Mouse (Mus musculus) lung, adult 18-20 months (tissue): Measurements from ENCODE around the gene Gprc5d.

Experiments used
- DNase-seq, 2 experiments: peaks; one replicate each; pipeline ENCODE4 v3.0.0; 2022; ENCODE audit warnings: mixed read lengths in 2 of 2

Gene Gprc5d

DNA sequence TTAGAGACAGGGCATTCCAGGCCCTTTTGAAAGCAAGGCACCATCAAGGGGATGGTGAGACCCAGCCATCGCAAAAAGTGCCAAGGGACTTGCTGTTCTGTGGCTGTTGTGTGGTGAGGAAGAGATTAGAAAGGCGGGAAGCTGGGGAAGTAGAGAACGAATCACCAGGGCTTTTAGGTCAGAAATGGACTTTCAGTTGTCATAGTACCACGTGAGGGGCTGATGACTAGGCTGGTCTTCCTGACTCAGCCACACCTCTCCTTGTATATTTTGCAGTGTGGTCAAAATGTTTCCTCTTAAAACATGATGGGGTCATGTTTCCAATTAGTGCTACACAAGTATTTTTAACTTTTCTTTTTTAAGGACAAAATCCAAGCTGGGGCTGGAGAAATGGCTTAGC is 17.7 kb upstream of the Gprc5d start:
- no peak for DNase-seq

GRCm38 (mm10) chr6:135133486-135133885 is 15.4 kb upstream of the Gprc5d start:
- no peak for DNase-seq

- no peak for DNase-seq
These were observed 15.0 kb upstream of the Gprc5d start for GRCm38 (mm10) chr6:135133086-135133485.

DNA sequence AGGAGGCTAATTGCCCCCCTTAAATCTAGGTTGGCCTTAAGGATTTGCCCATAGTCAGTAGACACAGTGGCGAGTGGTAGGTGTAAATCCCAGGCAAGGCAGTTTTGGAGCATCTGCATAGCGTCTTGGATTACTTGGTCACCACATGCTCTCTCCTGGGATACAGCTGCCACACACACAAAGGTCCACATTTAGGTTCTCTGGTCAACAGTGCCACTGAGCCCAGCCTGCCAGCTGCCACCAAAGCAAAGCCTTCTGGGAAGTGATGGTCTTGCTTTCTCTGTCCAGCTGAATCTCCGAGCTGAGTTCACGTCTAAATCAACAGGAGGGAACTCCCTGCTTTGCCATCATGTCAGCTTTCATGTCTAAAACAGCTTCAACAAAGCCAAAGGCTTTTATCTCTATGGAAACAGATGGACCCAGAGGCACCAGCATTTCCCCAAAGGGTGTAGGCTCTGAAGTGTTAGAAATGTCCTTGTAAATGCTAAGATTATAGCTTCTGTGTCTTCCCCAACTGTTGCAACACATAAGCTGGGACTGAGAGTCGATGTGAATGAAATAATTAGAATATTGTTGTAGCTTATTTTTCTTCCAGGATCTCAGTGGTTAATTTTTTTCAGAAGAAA is 6.8 kb upstream of the Gprc5d start:
- no peak for DNase-seq

DNA sequence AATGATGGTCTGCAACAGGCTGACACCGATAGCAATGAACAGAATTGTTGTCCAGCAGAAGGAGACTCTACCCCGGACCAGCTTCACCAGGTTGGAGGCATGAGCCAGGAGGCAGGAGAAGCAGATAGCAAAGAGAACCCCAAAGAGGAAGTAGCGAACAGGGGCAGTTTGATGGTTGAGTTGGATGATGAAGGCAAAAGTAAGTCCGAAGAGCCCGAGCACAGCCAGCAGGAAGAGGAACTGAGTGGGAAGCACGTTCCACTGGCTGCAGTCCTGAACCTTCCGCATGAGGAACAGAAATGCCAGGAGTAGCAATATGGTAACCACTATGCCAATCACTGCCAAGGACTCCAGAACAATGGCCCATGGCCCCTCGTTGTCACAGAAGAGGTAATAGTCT is 1.6 kb downstream of the Gprc5d start:
- no peak for DNase-seq

- no peak for DNase-seq
These were observed 5.0 kb downstream of the Gprc5d start for GRCm38 (mm10) chr6:135113114-135113436.

DNA sequence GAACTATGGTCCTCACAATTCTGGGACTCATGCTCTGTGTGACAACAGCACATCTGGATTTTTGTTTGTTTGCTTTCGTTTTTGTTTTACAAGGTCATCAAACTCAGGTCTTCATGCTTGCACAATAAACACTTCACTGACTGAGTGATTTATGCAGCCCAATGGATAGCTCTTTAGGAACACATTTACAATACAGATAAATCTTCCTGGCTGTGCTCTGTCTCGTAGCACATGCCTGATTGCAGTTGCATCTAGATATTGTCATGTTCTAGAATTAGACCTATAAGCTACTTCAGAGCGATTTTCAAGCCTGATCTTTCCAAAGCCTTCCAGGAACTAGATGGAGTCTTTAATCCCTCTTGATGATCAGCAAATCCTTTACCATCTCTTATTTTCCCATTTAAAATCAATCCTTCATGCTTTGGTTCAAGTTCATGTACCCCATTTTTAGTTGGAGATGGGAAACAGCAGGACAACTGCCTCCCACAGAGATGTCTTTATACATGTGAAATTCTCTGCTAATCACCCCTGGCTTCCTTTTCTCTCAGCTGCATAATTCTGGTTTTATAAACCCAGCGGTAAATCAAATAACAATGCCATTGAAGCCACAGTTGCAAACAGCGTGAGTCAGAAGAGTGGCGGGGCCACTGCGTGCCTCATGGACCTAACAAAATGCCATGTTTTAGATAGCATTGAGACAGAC is 5.5 kb downstream of the Gprc5d start:
- DNase-seq, result no peak

- DNase-seq, result no peak
These were observed 11.1 kb downstream of the Gprc5d start for GRCm38 (mm10) chr6:135107014-135107413.

GRCm38 (mm10) chr6:135102736-135103303 is 15.3 kb downstream of the Gprc5d start:
- DNase-seq, result no peak

DNA sequence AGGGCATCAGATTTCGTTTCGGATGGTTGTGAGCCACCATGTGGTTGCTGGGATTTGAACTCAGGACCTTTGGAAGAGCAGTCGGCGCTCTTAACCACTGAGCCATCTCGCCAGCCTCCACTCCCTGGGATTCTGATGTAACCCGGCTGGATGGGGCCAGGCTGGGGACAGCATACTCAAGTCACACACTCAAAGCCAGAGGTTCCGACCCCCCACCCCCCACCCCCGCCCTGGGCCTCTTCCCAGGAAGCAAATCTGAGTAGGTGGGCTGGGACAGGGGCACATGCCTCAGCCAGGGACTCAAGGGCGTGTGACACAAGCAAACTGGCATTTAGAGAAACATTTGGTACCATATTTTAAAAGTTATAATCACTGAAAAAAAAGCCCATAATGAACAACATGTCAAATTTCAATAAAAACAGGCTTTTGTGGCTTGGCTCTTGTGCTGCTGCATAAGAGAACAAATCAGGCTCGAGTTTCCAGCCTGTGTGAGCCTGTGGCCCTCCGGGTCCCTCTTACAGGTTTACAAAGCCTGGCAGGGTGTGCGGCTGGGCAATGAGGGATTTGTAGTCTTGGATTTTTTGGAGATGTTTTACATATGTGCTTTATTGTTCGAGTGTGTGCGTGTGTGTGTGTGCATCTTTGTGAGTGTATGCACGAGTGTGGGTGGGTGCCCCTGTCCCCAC is 17.2 kb downstream of the Gprc5d start:
- no peak for DNase-seq

DNA sequence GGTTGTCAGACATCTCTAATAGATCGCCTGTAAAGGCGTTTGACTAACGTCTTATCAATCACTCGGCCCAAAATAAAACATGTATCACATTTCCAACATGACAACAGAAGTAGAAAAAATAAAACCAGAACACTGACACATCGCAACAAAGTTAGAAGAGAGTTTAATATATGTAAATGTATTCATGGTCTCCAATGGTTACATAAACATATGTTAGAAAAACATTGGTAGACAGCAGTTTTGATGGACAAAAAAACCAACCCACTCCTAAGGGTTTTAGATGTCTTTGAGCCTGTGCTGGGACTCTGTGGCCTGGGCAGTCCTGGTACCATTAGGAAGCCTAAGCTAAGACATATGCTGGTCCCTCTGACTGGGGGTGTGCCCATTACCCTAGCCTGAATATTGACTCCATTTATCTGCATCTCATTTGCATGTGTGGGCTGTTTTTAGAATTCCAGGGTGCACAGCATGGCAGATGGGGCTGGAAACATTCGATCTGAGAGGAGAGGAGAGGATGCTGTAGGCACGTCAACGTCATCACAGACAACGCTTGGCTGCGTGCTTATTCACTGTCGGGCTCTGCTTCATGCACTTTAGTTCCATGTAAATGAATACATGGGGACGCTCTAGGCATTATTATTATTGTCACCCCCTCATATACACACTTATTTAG is 25.1 kb downstream of the Gprc5d start:
- DNase-seq, result no peak

- DNase-seq, result no peak
These were observed 27.4 kb downstream of the Gprc5d start for GRCm38 (mm10) chr6:135090661-135091060.

DNA sequence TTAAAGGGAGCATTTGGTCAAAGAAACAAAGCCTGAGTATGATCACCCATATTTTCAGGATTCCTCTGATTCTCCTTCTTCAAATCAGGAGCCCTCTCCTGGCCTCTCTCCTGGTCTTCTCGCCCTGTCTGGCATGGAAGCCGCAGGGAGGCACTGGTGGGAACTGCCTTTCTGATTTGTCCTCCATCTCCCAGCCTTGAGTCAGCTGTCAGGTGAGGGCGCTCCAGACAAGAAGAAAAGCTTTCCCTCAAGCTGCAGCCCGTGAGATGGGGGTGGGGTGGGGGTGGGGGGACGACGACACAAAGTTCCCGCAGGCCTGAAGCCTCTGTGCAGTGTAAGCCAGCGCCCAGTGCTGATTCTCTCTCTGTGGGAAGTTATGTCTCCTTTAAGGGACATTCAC is 28.3 kb downstream of the Gprc5d start:
- DNase-seq, result no peak

DNA sequence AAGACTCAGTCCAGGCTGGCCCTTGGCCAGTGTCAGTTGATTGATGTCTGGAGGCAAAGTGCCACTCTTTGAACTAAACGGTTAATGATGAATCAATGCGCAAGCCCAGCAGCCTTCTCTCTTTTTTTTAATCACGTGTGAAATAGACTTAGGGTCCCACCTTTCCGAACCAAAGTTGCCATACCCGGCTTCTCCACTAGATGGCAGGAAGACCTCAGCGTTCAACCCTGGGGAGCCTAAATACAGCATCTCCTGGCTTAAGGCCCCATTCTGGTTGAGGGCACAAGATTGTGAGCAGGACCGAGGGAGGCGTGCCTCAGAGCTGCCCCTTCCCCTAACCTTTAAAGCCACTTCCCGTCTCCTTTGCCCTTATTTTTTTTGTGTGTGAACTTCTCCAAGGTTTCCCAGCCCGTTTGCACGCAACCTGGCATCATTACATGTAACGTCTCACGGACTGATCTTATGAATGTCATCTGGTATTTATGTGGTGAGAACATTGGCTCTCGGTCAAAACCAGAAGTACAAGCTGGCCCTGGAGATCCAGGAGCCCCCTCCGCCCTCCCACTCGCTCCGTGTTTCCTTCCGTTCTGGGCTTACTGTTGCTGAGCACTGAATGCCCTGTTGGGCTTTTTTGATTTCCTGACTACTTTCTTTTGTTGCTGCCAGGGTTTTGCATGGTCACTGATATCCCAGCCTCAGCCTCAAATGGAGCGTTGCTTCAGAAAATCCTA is 30.2 kb downstream of the Gprc5d start:
- peak; percentile 70 to 75 for DNase-seq

DNA sequence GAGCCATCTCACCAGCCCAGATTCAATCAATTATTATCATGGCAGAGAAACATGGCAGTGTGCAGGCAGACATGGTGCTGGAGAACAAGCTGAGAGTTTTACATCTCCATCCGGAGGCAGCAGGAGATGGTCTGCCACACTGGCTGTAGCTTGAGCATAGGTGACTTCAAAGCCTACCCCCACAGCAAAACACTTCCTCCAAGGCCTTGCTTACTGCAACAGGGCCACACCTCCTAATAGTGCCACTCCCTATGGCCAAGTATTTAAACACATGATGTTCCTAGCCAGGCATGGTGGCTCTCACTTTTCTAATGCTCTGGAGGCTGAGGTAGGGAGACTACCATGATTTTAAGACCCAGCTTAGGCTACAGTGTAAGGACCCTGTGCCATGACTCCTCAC is 32.4 kb downstream of the Gprc5d start:
- DNase-seq, result no peak

- DNase-seq, result no peak
These were observed 34.0 kb downstream of the Gprc5d start for GRCm38 (mm10) chr6:135083991-135084502.

- no peak for DNase-seq
These were observed 39.7 kb downstream of the Gprc5d start for GRCm38 (mm10) chr6:135078420-135078819.

GRCm38 (mm10) chr6:135076202-135076601 is 41.9 kb downstream of the Gprc5d start:
- no peak for DNase-seq

DNA sequence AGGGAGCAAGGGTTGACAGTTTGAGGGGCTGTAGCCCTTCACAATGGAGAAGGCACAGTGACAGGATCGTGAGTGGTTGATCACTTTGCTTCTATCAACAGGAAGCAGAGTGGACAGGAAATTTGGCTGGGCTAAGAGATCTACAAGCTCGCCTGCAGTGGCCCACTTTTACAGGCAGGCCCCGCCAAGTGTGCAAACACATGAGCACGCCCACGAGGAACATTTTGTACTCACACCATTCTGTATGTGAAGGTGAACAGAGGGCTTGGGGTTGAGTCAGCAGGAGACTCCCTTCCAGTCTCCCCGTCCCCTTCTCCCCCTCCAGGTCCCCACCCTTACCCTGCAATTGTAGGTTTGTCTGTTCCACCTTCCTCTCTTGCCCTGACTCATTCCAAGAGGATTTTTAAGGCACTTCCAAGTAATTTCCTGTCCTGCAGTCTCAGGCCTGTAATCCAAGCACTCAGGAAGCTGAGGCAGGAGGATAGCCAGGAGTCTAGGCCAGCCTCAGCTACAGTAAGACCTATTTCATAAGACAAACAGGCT is 43.6 kb downstream of the Gprc5d start:
- peak; percentile 51 to 75 for DNase-seq

DNA sequence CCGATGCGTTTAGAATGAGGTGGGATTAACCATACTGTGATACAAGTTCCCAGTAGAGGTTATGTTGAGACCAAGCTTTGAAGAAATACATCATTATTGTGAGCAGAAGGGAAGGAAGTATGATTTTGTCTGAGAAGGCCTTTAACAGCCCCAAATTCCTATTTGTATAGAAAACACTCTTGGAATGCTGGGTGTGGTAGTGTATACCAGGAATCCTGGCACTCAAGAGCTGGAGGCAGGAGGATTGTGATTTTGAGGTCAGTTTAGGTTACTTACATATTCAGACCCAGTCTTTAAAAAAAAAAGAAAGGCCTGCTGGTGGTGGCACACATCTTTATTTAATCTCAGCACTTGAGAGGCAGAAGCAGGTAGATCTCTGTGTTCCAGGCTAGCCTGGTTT is 47.7 kb downstream of the Gprc5d start:
- no peak for DNase-seq

DNA sequence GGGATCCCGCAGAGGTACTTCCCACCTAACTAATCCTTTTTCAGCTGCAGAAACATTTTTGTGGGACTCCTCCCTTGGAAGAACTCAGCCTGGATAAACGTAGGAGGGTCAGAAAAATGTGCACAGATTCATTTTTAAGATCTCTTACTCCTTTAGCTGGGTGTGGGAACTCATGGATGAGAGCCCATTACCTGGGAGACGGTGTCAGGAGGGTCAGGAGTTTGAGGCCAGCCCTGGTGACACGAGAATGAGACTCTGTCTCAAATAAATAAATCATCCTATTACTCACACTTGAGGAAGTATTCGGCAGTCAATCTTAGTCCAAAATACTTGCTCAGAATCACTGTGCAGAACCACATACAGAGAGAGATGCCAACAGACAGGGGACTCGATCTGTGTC is 48.2 kb downstream of the Gprc5d start:
- no peak for DNase-seq

- DNase-seq, result peak; percentile 73 to 87
These were observed 49.9 kb downstream of the Gprc5d start for GRCm38 (mm10) chr6:135068221-135068620.
